Mouse (Mus musculus): ENCODE results near the gene Fxyd1. TPM values are rescaled to one million over a fixed set of nuclear protein-coding genes. Genes with fewer than 3 reads are reported as not detected.

Fxyd1 gene
- polyA plus RNA-seq, 1 experiment, result 552 TPM

DNA sequence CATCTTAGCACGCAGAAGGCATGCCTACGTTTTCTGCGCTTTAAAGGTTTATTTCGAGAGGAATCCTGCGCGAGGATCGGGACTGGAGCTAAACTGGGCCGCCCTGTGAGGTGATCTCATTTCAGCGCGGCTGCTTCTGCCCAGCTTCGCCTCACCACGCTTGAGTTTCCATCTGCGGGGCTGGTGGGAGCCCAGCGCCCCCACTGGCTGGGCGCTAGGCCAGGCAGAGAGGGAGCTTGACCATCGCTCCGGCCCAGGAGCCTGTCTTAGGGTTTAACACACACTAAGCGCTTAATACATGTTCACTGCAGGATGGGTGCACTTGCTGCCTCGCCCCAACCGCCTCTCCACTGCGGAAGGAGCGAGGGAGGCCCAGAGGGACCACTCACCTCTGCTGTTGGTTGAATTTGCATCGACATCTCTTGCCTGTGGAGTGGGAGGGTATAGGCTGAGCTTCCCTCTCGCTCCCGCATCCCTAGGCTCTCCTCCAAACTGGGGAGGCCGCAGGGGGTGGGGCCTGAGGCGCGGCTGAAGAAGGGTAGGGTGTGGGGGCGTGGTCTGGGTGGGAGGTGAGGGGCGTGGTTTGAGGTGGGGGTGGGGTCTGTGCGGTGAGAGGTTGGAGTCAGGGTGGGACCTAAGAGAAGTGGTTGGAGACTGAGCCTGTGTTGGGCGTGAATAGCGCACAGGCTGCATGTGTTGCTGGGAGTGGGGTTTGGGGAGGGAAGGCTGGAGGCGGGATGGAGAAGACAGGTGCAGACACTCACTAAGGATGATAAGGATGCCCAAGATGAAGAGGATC is 4.2 kb downstream of the Fxyd1 start:
- no peak for DNase-seq (ENCODE audit: low spot score)

DNA sequence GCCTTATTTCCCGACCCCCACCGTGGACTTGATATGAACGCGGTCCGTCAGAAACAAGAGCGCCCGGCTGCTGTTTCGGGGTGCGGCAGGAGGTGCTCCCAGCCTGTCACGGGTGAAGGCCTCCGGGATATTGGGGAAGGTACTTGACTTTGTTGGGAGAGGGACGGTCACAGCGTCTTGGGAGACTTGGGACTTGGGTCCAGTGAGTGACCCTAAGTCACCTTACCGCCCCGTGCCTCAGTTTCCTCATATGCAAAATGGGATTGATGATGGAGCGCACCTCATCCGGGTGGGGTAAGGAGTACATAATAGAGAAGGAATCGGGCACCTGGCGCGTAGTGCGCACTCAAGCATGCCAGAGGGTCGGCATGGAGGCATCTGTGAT is 4.8 kb downstream of the Fxyd1 start:
- no peak for DNase-seq (ENCODE audit: low spot score)

DNA sequence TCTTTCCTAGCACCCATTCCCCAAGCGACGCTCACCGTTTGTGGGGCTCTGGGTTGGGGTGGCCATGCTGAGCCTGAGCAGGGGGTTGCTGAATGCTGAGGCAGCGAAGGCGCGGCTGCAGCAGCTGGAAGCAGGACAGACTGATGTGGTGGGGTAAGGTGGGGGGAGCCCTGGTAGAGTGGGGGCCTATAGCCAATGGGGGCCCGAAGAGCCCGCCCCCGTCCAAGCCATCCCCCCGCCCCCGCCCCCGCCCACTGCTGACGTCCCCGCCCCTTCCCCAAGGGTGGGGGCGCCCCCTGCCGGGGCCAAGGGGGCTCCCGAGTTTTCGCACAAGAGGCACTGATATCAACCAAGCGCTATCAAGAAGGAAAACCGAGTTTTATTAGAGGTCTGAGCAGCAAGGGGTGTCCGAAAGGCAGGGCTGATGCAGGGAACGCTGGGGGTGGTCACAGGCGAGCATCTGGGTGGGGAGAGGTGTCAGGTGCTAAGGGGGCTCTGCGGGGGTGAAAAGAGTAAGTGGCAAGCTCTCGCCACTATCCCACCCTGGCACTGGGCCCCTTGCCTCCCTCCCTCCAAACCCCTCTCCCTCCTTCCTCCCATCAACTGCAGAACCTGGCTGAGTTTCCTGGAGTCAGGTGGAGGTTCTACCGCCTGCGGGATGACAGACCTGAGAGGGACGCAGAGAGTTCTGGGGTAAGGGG is 5.5 kb downstream of the Fxyd1 start, which contains the start of gene Fxyd7:
Gene Fxyd7 (minus strand): TSS at position 147 of the 701 bp plus-strand sequence.
- DNase-seq (ENCODE audit: low spot score), result no peak

DNA sequence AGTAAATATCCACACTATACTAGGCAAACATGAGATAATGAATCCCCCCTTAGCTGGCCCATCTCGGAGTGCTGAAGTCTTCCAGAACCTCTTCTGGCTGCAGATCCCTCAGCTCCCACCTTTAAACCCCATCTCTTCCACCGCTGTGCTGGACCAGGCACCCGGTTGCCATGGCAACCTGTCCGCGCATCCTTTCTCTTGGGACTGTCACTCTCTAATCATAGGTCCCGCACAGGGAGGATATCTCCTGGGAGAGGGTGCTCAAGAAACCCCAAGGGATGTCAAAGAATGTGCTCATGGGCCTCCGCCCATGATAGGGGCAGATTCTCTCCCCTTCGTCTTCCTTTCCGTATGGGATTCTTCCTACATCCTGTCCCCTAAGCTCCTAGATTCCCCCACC is 6.1 kb downstream of the Fxyd1 start:
- no peak for DNase-seq (ENCODE audit: low spot score)

DNA sequence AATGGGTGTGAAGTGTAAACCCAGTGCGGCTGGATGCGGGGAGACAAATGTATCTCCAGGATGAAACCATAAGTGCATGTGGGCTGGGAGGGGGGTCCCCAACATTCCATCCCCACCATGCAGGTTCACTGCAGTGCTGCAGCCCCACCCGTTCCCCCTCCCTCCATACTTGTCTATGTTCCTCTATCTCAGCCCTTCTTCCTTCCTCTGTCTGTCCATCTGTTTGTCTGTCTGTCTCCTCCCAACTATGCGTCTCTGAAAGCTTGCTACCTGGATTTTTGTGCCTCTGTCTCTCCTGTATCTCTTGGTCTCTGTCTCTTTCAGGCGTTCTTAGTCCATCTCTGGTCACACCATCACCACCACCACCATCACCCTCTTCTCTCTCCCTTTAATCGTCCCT is 6.5 kb downstream of the Fxyd1 start:
- DNase-seq (ENCODE audit: low spot score), result no peak

DNA sequence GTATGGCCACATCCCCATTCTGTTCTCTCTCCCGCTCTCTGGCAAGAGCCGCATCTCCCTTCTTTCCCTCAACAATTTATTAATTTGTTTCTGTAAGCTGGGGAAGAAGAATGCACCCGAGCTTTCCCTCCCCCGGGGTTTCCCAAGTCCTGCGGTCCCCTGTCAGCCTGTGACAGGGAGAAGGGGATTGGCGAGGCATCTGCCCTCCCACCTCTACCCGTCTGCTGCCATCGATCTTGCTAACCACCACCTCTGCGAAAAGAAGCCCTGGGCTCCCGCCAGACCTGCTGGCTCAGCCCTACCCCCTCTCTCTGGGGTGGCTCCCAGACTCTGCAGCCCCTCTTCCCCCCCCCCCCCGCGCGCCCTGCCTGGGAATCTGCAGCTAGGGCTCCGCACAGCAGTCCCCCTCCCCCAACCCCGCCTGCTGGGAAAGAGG is 7.1 kb downstream of the Fxyd1 start:
- DNase-seq (ENCODE audit: low spot score), result no peak

DNA sequence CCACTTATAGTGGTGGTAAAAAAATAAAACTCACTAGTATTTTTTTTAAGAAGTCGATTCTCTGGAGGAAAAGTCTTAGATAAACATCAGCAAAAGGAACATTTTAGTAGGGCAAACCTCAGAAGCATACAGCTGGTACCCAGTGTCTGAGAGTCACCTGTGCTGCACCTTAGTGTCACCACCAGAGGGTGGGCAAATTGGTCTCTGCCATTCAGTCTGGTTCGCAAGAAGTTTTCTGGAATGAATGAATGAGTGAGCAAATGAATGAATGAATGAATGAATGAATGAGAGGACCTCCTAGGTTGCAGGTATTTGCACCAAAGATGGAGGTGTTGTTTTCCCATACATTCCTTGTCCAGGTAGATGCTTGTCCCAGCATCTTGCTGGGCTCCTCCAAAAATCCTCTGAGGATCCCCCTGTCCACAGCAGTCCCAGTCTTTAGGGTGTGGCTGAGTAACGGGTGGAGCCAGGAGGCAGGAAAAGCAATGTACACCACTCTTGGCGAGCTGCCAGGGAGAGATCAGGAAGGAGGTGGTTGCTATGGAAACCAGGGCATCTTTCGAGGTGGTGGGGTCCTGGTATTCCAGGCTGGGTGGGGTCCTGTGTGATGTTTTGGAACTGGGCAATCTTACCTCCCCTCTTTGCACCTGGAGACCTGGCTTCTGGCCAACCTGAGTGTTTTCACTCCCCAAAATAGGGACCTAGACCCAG is 7.7 kb downstream of the Fxyd1 start:
- no peak for DNase-seq (ENCODE audit: low spot score)

DNA sequence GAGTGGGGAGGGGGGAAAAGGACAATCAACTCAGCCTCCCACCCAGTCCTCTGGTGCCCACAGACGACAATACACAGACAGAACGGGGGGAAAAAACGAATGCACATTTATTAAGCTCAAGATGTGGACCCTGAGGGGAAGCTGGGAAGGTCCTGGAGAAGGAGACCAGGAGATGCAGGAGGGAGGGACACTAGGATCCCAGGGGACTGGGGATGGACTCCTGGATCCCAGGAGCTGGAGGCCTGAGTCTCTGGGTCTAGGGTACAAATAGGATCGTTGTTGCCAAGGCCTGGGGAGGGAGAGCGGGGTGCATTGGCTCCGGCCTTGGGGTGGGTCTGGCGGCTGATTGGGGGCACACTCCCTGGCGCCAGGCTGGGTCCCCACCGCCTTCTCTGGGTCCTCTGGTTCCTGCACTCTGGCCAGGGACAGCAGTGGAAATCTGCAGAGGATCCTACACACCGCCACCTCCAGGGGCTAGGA is 14.5 kb downstream of the Fxyd1 start, which contains the start of gene Fxyd5:
Gene Fxyd5 (minus strand): TSS at position 51 of the 480 bp plus-strand sequence.
- no peak for DNase-seq (ENCODE audit: low spot score)

DNA sequence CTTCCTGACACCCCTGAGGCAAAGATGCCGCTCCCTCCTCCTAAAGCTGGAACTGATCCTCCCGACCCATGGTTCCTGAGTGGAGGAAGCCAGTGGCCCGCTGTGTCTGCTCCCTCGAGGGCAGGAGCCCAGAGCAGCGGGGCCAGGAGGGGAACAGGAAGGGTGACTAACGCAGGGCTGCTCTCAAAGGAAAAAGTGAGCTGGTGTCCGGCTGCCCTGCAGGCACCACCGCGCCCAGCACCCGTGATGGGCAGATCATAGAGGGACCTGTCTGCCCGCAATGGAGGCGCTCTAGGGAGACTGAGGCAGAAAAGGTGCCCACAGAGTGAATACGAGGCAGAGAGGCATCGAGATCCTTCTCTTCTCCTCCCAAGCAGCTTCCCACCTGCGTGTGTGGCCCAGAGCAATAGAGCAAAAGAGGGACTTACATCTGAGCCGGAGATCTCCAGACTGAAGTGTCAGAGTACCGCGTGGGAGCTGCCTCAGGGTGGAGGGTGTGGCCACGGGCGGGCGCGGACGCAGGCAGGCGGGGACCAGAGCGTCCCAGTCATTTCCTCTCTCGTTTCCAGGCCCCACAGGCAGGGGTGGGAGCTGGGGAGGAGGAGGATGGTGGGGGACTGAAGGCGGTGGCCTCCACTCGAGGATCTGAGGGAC is 15.2 kb downstream of the Fxyd1 start:
- DNase-seq (ENCODE audit: low spot score), result no peak

DNA sequence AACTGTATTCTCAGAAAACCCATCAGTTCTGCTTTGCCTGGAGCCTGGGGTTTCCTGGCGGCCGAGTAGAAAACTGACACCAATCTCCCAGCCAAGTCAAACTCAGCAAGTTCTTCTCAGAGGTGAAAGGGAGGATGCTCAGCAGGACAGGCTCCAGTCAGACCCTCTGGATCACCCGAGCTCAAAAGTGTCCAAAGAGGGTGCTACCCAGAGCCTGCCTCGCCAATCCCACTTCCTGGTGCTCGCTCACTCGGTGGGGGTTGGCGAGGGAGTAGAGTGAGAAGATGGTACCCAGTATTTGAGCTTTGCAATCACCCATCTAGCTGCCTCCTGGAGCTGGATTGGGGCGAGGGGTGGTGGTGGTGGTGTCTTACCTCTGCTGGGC is 16.0 kb downstream of the Fxyd1 start:
- DNase-seq (ENCODE audit: low spot score), result no peak

DNA sequence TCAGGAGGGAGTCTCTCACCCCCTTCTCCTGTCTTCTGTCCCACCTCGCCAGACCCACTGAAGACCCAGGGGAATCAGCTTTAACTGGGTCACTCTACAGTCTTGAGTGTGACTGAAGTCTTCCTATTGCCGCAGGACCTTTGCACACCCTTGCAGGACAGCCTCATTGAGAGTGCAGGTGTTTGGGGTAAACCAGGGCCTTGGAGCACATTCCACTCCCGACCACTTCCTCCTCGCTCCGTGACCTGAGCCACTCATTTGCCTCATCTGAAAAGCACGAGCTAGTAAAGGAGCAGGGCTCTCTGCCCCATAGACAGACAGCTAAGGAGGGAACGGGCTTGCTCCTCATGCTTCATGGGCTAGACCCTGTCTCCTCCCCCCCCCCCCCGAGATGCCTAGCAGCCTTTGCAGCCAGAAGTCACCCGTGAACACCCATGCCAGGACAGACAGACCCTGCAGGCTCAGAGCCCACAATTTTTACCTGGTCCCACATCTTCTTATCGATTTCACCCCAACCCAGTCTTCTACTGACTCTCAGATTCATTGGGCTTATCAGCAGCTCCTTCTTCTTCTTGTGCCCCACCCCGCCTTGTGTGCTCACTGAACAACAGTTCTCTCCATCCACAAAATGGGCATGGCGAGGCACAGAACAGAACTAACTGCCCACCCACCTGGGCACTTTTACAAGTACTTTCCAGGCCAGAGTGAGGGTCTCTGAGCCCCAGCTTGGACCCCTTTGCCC is 16.5 kb downstream of the Fxyd1 start:
- DNase-seq (ENCODE audit: low spot score), result no peak

DNA sequence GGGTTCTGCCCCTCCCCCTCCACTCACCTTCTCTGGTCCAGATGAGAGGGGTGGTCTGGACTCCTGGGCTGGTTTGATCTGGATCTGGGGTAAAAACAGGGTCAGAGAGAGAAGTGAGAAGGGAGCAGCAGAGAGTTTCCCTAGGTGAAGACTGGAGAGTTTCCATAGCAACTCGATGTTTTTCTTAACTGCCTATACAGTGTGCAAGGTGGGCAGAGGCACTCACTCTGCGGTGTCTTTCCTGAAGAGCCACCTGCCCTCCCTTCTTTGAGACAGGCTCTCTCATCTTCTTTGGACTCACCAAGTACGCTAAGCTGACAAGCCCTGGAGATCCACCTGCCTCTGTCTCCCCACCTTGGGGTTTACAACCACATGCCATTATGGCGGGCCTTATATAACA is 18.0 kb downstream of the Fxyd1 start:
- no peak for DNase-seq (ENCODE audit: low spot score)

DNA sequence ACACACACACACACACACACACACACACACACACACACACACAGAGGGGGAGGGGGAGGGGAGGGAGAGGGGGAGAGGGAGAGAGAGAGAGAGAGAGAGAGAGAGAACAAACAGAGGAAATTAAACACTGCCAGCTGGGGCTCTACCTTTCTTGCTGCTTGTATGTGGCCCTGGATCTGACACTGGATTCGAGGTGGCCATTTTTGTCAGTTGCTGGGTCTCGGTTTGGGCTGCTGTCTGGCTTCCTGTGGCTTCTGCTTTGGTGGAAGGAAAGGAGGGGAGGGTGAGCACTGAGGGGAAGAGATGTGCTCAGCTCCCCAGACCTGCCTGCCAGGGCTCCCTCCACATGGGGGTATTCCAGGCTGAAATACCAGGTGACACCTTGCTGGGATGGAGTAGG is 19.3 kb downstream of the Fxyd1 start:
- no peak for DNase-seq (ENCODE audit: low spot score)

DNA sequence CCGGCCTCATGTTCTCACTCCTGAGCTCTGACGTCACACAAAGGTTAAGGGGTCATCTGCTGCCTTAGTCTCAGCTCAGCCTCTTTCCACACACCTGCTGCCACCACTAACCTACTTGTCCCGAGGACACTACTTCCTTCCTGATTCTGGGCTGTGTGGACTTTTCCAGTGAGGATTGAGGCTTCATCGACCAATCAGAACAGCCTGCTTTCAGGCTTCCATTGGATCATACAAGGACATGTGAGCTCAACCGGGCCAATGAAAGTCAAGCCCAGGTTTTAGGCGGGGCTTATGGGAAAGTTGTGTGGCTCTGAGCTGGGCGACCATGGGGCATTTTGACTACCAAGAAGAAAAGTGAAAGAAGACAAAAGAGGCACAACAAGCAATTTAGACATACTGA is 20.1 kb downstream of the Fxyd1 start:
- no peak for DNase-seq (ENCODE audit: low spot score)

DNA sequence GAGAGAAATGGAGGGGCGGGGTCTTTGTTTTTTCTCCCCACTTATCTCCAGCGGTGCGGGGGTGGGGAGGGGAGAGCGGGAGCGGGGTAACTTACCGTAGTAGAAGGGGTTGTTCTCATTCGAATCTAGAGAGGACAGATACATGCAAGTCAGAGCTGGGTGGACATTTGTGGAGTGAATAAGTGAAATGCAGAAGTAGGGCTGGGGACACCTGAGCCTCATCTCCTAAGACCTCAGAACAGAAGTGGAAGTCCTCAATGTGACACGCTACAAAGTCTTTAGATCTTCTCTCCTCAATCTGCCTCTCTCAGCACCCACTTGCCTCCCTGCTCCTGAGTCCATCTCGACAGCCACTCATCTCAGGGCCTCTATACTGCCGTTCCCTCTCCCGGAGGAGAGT is 21.7 kb downstream of the Fxyd1 start:
- no peak for DNase-seq (ENCODE audit: low spot score)

DNA sequence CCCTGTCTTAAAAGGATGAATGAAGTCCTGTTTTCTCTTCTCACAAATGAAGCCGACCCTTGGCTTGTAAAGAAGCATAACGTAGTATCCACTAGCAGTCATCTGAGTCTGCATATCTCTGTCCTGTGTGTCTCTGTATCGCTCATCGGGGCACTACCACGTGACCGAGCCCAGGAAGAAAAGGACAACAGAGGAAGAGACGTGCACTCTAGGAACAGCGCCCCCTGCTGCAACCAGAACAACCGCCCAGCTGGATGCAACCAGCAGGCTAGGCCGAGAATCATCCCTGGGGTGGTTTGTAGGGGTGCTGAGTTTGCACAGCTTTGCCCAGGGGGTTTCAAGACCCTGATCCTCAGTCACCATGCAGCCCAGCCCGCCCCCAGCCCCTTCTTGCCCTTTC is 22.2 kb downstream of the Fxyd1 start:
- no peak for DNase-seq (ENCODE audit: low spot score)

DNA sequence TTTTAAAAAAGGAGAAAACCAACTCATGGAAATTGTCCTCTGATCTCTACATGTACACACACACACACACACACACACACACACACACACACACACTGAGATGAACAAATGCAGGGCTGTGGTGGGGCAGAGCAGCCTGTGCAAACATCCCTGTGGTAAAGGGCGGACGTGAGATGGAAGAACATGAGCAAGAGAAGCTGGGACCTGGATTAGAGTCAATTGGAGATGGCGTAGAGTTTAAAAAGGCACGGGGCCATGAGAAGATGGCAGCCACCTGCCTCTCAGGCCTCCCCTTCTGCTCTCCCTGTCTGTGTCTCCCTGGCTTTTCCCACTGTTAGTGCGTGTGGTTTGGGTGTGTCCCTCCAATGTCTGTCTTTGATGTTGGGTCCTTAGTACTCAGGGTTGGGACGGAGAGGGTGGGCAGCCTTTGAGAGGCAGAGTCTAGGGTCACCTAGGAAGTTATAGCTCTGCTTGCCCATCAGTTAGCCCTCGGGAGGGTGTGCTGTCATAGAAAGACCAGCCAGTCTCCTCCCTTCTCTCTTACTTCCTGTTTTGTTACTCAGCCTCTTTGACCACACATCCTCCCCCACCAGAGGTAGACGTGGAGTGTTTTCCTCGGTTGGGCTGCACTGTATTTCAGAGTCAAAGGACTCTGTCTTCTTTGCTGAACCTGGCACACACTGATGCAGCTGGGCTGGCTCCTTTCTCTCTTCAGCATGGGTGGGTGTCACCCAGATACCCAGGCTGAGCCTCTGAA is 23.4 kb downstream of the Fxyd1 start:
- no peak for DNase-seq (ENCODE audit: low spot score)

DNA sequence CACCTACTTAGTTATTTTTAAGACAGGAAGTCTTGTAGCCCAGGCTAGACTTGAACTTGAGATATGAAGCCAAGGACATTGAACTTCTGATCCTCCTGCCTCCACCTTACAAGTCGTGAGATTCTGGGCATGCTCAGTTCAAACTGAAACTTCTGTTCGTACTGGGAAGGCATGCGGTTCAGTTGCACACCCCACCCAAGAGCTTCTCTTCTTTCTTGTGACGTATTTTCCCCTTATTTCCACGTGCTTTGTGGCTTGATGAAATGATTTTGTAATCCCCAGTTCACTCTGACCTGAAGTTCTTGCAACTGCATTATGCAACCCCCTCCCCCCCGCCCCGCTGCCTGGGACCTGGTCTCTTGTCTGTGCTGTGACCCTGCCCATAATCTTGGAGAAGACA is 25.3 kb downstream of the Fxyd1 start:
- DNase-seq (ENCODE audit: low spot score), result no peak

DNA sequence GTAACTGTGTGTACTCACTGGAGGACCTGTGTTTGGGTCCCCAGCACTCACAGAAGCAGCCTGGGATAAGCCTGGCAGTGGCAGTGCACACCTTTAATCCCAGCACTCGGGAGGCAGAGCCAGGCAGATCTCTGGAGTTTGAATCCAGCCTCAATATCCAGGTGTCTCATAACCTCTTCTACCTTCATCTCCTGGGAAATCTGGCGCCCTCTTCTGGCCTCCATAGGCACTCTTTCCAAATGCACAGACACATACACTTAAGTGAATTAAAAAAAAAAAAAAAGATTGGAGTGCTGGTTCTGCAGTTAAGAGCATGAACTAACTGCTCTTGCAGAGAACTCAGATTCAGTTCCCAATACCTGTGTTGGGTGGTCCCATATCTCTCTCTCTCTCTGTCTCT is 26.3 kb downstream of the Fxyd1 start:
- DNase-seq (ENCODE audit: low spot score), result no peak

DNA sequence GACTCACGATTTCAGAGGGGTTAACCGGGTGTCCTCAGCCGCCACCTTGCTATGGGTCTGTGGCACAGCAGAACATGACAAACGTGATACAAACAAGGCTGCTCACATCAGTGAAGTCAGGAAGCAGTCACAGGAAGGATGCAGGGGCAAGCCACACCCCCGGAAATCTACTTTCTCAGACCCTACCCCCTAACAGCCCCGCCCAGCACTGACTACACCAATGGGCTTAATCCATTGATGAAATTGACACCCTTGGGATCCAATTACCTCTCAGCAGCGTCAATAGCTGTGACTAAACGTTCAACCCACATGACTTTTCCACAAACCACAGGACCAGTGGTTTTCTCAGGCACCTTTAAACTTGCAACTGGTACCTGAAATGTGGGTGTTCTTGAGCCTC is 28.4 kb downstream of the Fxyd1 start:
- no peak for DNase-seq (ENCODE audit: low spot score)

Data from urinary bladder, adult 2 months (tissue).